Mouse (Mus musculus) left cerebral cortex, postnatal 10 days (tissue): ENCODE measurements at regions not wholly inside any gene's neighbourhood (a gene's known extent, or its start where the extent isn't known, plus 50 kb on each side); places are given as distances from the start of the nearest gene placed in this dataset.

Source experiments
- DNase-seq, 2 experiments: peaks; one replicate each; pipeline ENCODE4 v3.0.0; 2021 to 2022; ENCODE audit warnings: low spot score in 2 of 2, mixed read lengths in 1 of 2; ENCODE audit errors: extremely low spot score in 1 of 2
- intact Hi-C: fragments of 180-260 bp; cut with DNase I; formaldehyde crosslinking; loops from one replicate; pipeline ENCODE4 v1.15.1; 2025

DNA sequence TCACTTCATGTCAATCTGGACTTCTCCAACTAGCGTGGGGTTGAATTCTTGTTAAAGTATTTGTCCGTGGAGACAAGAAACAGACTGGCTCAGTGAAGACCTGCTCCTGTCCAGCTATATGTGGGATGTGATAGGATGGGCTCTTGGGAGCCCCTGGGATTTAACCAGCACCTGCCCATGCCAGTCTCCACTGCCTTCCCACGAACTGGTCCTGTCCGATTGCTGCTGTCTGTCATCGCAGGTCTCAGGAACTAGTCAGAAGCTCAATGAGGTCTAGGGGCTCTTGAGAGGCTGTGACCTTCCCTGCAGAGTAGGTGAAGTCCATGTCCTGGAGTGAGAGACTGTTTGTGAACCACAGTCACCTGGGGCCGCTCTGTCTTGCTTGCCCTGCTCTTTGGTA is 62.8 kb upstream of the Lrpap1 start:
- DNase-seq = no peak
- intact Hi-C loops = no loop called here

DNA sequence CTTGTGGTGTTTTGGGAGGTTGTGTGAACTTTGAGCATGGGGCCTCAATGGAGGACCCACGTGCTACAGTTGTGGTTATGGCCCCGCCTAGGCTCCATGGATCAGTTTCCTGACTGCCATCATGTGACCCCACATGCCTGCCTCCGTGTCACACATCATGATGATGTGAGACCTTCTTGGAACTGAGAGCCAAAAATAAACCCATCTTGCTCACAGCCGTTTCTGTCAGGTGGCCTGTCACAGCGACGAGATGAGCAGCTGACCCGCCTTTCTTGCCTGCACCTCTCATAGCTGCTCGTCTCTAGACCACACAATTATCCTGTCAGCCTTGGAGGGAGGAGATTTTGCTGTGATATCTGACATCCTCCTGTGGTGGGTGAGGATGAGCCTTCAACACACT is 60.4 kb upstream of the Lrpap1 start:
- no peak for DNase-seq
- intact Hi-C loops = no loop called here

DNA sequence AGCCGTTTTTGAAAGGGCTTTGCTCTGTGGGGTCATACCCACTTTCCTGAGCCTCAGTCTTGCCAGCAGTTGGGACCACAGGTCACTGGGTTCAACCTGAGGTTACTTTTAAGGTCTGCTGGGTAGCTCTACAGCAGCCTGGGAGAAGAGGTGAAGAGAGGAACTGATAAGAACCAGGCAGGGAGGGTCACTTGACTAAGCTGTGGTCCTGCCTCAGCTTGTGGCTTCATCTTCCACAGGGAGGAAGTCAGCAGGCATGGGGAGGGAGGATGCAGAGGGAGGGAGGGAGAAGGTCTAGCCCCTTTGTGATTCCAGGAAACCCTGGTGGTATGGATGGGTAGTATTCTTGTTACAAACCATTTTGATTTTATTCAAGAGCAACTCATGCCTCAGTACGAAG is 59.9 kb upstream of the Lrpap1 start:
- intact Hi-C loops = no loop called here
- no peak for DNase-seq

DNA sequence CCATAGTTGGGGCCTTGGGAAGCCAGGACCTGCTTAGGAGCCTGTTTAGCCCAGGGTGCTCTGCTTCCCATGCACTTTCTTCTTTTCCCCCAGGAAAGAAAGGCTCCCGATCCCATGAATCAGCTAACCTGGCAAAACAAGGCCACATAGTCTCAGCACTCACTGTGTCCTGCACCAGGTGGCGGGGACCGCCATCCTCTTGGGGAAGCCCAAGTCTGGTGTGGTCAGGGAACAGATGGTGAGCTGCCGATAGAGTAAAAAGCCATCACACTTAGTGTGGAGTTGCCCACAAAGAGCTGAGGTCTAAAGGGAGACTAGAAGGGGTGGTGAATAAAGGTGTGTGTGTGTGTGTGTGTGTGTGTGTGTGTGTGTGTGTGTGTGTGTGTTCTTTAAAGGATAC is 57.0 kb upstream of the Lrpap1 start:
- intact Hi-C loops = no loop called here
- DNase-seq = no peak

DNA sequence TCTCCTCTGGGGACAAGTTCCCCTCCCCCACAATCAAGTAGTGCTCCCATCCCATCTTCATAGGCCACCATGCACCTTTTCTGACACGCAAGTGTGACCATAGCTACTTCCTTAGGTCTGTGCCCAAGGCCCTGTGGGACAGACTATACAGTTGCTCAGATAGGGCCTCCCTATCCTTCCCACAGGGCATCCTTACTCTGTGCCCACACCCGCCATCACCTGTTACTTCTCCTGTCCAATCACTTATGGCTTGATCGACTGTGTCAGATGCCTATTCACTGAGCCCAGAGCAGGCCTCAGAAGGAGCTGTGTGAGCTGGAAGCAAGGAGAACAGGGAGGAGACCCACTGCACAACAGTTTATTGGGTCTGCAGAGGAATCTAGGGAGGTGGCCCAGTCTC is 56.6 kb upstream of the Lrpap1 start:
- intact Hi-C loops = no loop called here

DNA sequence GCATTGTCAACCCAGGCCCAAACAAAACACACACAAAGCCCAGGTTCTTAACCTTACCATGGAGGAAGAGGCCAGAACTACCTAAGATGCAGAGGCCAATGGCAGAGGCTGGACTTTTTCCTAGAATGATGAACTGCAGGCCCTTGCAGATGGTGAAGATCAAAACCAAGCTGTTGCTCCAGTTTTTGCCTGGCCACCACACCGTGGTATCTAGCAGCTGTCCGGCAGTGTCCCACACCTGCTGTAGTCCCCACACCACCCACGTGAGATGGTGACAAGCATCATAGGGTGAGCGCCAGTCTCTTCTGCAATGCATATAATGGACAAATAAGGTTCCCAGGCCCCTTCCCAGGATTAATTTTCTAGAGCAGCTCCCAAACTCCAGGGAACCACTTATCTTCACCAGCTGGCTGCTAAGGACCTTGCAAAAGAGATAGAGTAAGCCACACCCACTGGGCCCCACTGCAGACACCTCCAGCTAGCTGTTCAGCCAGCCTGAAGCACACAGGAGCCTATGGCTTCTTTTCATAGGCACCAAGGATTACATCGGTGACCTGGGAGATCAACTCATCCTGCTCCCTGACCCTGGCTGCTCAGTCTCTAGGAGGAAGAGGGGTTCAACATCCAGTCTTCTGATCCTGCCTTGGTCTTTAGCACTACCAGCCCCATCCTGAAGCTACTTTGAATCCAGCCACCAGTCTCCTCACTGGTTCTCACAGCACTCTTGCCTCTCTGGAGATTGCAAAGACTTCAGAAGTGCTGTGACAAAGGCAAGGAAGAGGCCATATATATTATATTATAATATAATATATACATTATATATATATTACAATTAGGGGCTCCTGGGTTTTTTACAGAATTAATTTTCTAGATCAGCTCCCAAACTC is 55.6 kb upstream of the Lrpap1 start:
- intact Hi-C loops = no loop called here
- DNase-seq = no peak

More for the DNA sequence above, 56.6 kb upstream of the Lrpap1 start:
- no peak for DNase-seq

DNA sequence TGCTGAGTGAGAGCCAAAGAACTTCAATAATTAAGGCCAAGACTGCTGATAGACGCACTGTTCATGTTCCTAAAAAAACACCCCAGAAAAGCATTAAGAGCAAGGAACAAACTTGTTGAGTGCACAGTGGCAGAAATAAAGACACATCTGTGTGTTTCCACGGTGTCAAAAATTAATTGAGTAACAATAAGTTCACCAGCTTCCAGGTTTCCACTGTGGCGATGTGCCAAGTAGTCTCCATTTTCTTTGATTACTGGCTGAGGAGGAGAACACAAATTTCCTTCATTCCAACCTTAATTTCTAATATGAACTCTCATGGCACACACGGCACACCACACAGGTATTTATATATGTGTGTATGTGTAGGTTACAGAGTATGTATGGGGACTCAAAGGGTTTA is 54.3 kb upstream of the Lrpap1 start:
- intact Hi-C loops = no loop called here
- no peak for DNase-seq

DNA sequence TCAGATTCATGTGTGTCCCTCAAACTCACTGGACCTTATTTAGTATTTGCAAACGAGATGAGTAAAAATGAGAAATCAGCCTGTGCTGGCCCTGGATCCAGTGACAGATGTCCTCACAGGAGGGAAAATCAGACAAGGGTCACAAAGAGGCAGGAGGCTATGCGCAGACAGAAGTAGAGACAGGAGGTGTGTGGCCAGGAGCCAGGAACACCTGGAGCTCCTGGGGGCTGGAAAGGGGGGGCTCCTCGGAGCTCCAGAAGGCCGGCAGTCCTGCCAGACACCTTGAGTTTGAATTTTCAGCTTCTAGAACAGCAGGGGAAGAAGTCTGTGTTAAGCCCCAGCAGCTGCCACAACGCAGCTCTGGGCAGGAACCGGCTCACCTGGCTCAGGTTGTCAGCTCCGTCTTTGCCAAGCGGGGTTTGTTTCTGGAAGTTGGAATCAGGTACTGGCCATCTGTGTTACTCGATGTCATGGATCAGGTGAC is 53.7 kb upstream of the Lrpap1 start:
- no peak for DNase-seq
- intact Hi-C loops = no loop called here

DNA sequence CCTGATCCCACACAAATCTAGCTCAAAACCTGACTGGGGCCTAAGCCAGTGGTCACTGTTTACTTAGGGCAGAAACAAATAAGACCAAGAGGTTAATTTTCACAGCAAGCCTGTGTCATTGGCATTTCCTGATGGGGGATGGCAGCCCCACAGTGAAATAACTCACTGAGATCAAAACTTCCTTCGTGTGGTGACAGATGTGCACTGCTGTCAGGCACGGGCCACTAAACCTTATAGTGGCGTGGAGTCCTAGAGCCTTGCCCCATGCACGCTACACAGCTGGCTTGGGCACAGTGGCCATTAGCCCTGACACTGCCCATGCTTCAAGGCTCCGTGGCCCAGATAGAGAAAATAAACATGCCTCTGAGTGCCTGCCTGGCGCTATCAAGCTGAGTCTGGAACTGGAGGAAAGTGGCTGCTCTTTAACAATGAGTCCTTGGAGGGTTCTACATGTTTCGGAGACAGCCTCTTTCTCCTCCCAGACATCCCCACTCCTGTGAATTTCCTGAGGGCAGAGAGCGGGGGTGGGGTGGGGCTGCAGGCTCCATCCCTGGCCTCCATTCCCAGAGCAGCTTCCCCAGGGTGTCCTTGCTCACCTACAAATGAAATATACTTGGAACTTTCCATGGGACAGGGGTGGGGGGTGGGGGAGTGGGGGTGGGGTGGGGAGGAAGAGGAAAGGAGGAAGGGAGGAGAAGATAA is 52.9 kb upstream of the Lrpap1 start:
- no peak for DNase-seq
- intact Hi-C loops = no loop called here

DNA sequence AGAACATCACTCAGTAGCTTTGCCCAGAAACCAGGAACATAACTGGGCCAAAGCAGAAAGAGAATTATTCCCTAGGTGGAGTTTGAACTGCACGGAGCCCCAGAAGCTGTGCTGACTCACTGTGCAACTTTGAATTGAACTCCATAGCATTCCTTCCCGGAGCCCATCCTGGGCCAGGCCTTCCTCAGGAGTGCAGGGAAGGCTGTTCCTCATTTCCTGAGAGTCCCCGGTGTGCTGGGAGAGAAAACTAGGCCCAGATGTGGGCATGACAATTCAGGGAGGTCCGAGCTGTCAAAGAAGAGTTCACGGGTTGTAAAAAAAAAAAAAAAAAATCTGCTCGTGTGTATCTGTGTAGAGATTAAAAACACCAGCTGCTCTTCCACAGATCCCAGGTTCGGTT is 50.8 kb upstream of the Lrpap1 start:
- DNase-seq = no peak
- intact Hi-C loops = no loop called here

DNA sequence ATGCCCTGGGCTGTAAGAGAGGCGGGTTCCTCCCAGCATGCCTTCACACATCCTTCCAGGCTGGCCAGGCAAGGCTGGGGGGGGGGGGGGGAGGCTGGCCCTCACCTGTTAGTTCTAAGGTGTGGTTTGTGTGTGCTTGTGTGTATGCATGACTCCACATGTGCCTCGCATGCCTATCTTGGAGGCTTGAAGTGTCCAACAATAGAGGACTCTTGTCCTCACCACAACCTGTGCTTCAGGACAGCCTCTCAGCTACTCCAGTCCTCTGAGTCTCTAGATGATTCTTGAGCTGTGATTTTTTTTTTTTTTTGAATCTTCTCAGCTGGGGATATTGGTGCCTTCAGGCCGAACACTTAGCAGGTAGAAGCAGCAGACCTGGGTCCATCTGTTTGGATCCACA is 50.2 kb upstream of the Lrpap1 start:
- no peak for DNase-seq
- intact Hi-C loops = no loop called here
